Mouse (Mus musculus) limb, embryonic 14.5 days (tissue): ENCODE results near the gene Cd302. TPM values are rescaled to one million over a fixed set of nuclear protein-coding genes. Genes with fewer than 3 reads are reported as not detected.

Source experiments
- ATAC-seq: fragments of 200-750 bp; cut with Nextera tagmentation; 2 replicates; pipeline ENCODE4 v1.8.0; 2017; ENCODE audit warnings: low read depth, moderate number of reproducible peaks, moderate TSS enrichment; ENCODE audit not compliant: low FRiP score
- DNase-seq: peaks from one replicate; pipeline ENCODE4 v3.0.0-alpha.2; 2015; ENCODE audit warnings: low spot score
- H3K27ac ChIP-seq: fragments of 300-500 bp; sonication (generic); replicated peaks from 2 replicates; pipeline ENCODE4 v1.5.1; 2014; ENCODE audit warnings: low read depth, mild to moderate bottlenecking, low read length, moderate library complexity, mixed read lengths
- H3K27me3 ChIP-seq: fragments of 300-500 bp; sonication (generic); 2 replicates; pipeline ENCODE4 v1.6.1; 2014; ENCODE audit warnings: low read length, mixed read lengths; ENCODE audit not compliant: control insufficient read depth, insufficient read depth
- H3K36me3 ChIP-seq: fragments of 300-500 bp; sonication (generic); 2 replicates; pipeline ENCODE4 v1.6.1; 2014; ENCODE audit warnings: mild to moderate bottlenecking, low read length, moderate library complexity, mixed read lengths; ENCODE audit not compliant: control insufficient read depth, insufficient read depth
- H3K4me1 ChIP-seq: fragments of 300-500 bp; sonication (generic); 2 replicates; pipeline ENCODE4 v1.6.1; 2014; ENCODE audit warnings: antibody characterized with exemption, low read length, mixed read lengths; ENCODE audit not compliant: control insufficient read depth, insufficient read depth
- H3K4me2 ChIP-seq: fragments of 300-500 bp; sonication (generic); replicated peaks from 2 replicates; pipeline ENCODE4 v1.6.1; 2014; ENCODE audit warnings: low read depth, mild to moderate bottlenecking, low read length, moderate library complexity; ENCODE audit not compliant: severe bottlenecking
- H3K4me3 ChIP-seq: fragments of 300-500 bp; sonication (generic); replicated peaks from 2 replicates; pipeline ENCODE4 v1.5.1; 2014; ENCODE audit warnings: low read length
- H3K9ac ChIP-seq: fragments of 300-500 bp; sonication (generic); 2 replicates; pipeline ENCODE4 v1.6.1; 2014; ENCODE audit warnings: mild to moderate bottlenecking, low read depth, low read length, moderate library complexity; ENCODE audit not compliant: severe bottlenecking
- H3K9me3 ChIP-seq: fragments of 300-500 bp; sonication (generic); 2 replicates; pipeline ENCODE4 v1.6.1; 2016; ENCODE audit warnings: low read length; ENCODE audit not compliant: control insufficient read depth
- POLR2A ChIP-seq: fragments of 200-500 bp; IDR thresholded peaks from 2 replicates; pipeline ENCODE4 v1.8.0; 2012; ENCODE audit warnings: inconsistent platforms, mild to moderate bottlenecking, moderate library complexity, borderline replicate concordance; ENCODE audit not compliant: insufficient read depth, insufficient read length; ENCODE audit errors: extremely low read depth
- WGBS: fragments of 180-500 bp; shearing (Covaris S2); extraction: QIAGEN DNeasy Blood & Tissue Kit; methylation state at CpG from one replicate; pipeline ENCODE4 v1.1.7; 2014; 5-methylcytosine and 5-hydroxymethylcytosine counted together
- polyA plus RNA-seq, 2 experiments: library from polyadenylated mRNA; depleted of rRNA in 1 of 2; stranded (reverse) in 1 of 2; unstranded in 1 of 2; fragments of >200 nt; fragmentation: Nextera tagmentation in 1 of 2; extraction: Ambion mirVana in 1 of 2; gene quantifications; 2 replicates each; pipeline versions ENCODE4 v1.2.1 to v1.2.3; 2012 to 2014

Gene Cd302
- polyA plus RNA-seq, 2 experiments: 23.5 to 45.4 TPM

GRCm38 (mm10) chr2:60322031-60322726 lies 37.9 kb upstream of the Cd302 start:
- H3K27ac ChIP-seq: no peak overlapping the region
- H3K4me3 ChIP-seq: no peak overlapping the region
- TF ChIP-seq POLR2A: no peak
- no peak overlapping the region for H3K9ac ChIP-seq
- WGBS: 52% methylated on average over 6 of the region's 6 CpGs
- no peaks in the 10 kb centered on the region for H3K27me3 ChIP-seq
- H3K36me3 ChIP-seq: no peaks in the 10 kb centered on the region
- no peak for DNase-seq
- H3K4me1 ChIP-seq: no peaks in the 10 kb centered on the region
- no peak overlapping the region for H3K4me2 ChIP-seq
- no peaks in the 10 kb centered on the region for H3K9me3 ChIP-seq
- no peak for ATAC-seq

- no peak overlapping the region for H3K27ac ChIP-seq
- H3K4me1 ChIP-seq: no peaks in the 10 kb centered on the region
- H3K4me2 ChIP-seq: no peak overlapping the region
- no peak overlapping the region for H3K9ac ChIP-seq
- H3K9me3 ChIP-seq: no peaks in the 10 kb centered on the region
- WGBS: 51% methylated on average over 4 of the region's 4 CpGs
- no peak overlapping the region for H3K4me3 ChIP-seq
- TF ChIP-seq POLR2A: no peak
- DNase-seq (peak; percentile 32), ATAC-seq (no peak)
- no peaks in the 10 kb centered on the region for H3K36me3 ChIP-seq
- H3K27me3 ChIP-seq: no peaks in the 10 kb centered on the region
These were observed 19.5 kb upstream of the Cd302 start for GRCm38 (mm10) chr2:60303796-60304195.

GRCm38 (mm10) chr2:60299323-60299722 lies 15.0 kb upstream of the Cd302 start:
- Histone ChIP-seq H3K9me3 (no peaks in the 10 kb centered on the region), H3K27ac (no peak overlapping the region), H3K4me1 (no peaks in the 10 kb centered on the region), H3K9ac (no peak overlapping the region), H3K36me3 (no peaks in the 10 kb centered on the region), H3K4me2 (no peak overlapping the region), H3K27me3 (no peaks in the 10 kb centered on the region), H3K4me3 (no peak overlapping the region)
- ATAC-seq (no peak), DNase-seq (no peak)
- TF ChIP-seq POLR2A: no peak
- WGBS: 82% methylated on average over 2 of the region's 2 CpGs

GRCm38 (mm10) chr2:60298266-60298665 lies 14.0 kb upstream of the Cd302 start:
- DNase-seq (no peak), ATAC-seq (no peak)
- Histone ChIP-seq H3K4me1 (no peaks in the 10 kb centered on the region), H3K9ac (no peak overlapping the region), H3K9me3 (no peaks in the 10 kb centered on the region), H3K27me3 (no peaks in the 10 kb centered on the region), H3K4me2 (no peak overlapping the region), H3K27ac (no peak overlapping the region), H3K36me3 (no peaks in the 10 kb centered on the region), H3K4me3 (no peak overlapping the region)
- no peak for TF ChIP-seq POLR2A
- 69% methylated on average over 3 of the region's 3 CpGs for WGBS

GRCm38 (mm10) chr2:60291381-60291780 lies 7.1 kb upstream of the Cd302 start:
- no peak for TF ChIP-seq POLR2A
- Histone ChIP-seq H3K4me2 (no peak overlapping the region), H3K36me3 (no peaks in the 10 kb centered on the region), H3K9ac (no peak overlapping the region), H3K27ac (no peak overlapping the region), H3K4me1 (no peaks in the 10 kb centered on the region), H3K9me3 (no peaks in the 10 kb centered on the region), H3K27me3 (no peaks in the 10 kb centered on the region), H3K4me3 (no peak overlapping the region)
- DNase-seq (no peak), ATAC-seq (no peak)
- 71% methylated on average over 4 of the region's 4 CpGs for WGBS
